Comparison of ENCODE assay signal across 1 mouse cellular context in the genomic region with DNA sequence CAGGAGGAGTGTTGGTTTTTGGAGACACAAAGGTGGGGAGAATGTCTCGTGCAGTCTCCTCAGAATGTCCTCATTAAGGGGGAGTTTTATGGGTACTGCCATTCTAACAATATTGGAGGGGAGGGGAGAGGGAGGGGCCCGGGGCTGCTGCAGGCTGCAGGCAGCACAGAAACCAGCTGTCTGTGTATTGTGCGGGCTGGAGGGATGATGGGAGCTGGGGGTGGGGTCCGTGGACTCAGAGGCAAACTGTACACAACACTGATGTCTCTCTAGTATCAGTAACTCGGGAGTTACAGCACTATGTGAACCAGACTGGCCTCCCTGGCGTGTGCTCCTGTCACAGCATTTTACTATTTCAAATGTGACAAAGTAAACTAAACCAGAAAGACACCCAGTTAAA.
A peak's percentile ranks its signal among the peaks of the same experiment; 100 is the strongest.
TF ChIP-seq lines count a peak whose summit lies in the region.

No protein-coding gene starts in this region.

TF ChIP-seq in MEL, 35 proteins besides CTCF, POLR2A, EP300 and RAD21:
- TF ChIP-seq NRF1 (IDR thresholded peaks at IDR 0.05; ENCODE audit: insufficient read depth, low read depth, low read length, poor library complexity, severe bottlenecking), result no peak
- TF ChIP-seq HCFC1 (IDR thresholded peaks at IDR 0.05; ENCODE audit: low read depth, low read length), result peak; percentile 52; the same call in 1 of the 2 replicates
- TF ChIP-seq USF1 (IDR thresholded peaks at IDR 0.05; ENCODE audit: low read depth, low read length), result 0 out of 2 replicates have a peak, but pooled peaks have one; percentile 3
- peak; percentile 75 for TF ChIP-seq ETS1 (IDR thresholded peaks at IDR 0.05; ENCODE audit: low read depth, low read length)
- TF ChIP-seq ZNF384 (IDR thresholded peaks at IDR 0.05; ENCODE audit: low read depth, low read length), result no peak
- TF ChIP-seq BHLHE40 (IDR thresholded peaks at IDR 0.05; ENCODE audit: borderline replicate concordance, low read depth, low read length), result peak; percentile 47; the same call in 1 of the 2 replicates
- TF ChIP-seq ZMIZ1 (IDR thresholded peaks at IDR 0.05; ENCODE audit: low read depth, low read length), result peak; percentile 39; the same call in 1 of the 2 replicates
- no peak for TF ChIP-seq MAFK (IDR thresholded peaks at IDR 0.05; ENCODE audit: borderline replicate concordance, low read depth, low read length)
- TF ChIP-seq TCF12 (IDR thresholded peaks at IDR 0.05; ENCODE audit: low read depth, low read length), result no peak; the same call in 1 of the 2 replicates
- peak; percentile 83; the same call in 1 of the 2 replicates for TF ChIP-seq MAZ (IDR thresholded peaks at IDR 0.05; ENCODE audit: low read depth, low read length)
- no peak; the same call in 1 of the 2 replicates for TF ChIP-seq TBP (IDR thresholded peaks at IDR 0.05; ENCODE audit: low read depth, low read length)
- TF ChIP-seq SMC3 (IDR thresholded peaks at IDR 0.05; ENCODE audit: low read depth, low read length), result no peak
- TF ChIP-seq MXI1 (IDR thresholded peaks at IDR 0.05; ENCODE audit: low read depth, low read length), result no peak
- TF ChIP-seq POLR2AphosphoS5 (IDR thresholded peaks at IDR 0.05; ENCODE audit: borderline replicate concordance, low read depth, low read length), result peak; percentile 19; the same call in 1 of the 2 replicates
TF ChIP-seq in MEL: peak in this region for 7.
